Mouse (Mus musculus) embryonic facial prominence, embryonic 11.5 days (tissue): ENCODE results near the gene Slc13a1. TPM values are rescaled to one million over a fixed set of nuclear protein-coding genes. Genes with fewer than 3 reads are reported as not detected.
"Not testable (repeated sequence)": the region's sequence is repeated elsewhere in the genome, so short reads cannot be mapped to it uniquely, and the experiment has no call there.

Experiments
- ATAC-seq: fragments of 200-750 bp; cut with Nextera tagmentation; replicated peaks from 2 replicates; pipeline ENCODE4 v1.8.0; 2017; ENCODE audit warnings: low read depth; ENCODE audit not compliant: insufficient number of reproducible peaks, low FRiP score, low TSS enrichment
- DNase-seq: peaks from one replicate; pipeline ENCODE4 v3.0.0-alpha.2; 2015; ENCODE audit warnings: low spot score
- H3K27ac ChIP-seq: fragments of 300-500 bp; sonication (generic); replicated peaks from 2 replicates; pipeline ENCODE4 v1.5.1; 2014; ENCODE audit warnings: mild to moderate bottlenecking, low read depth, low read length, control low read depth
- H3K27me3 ChIP-seq: fragments of 300-500 bp; sonication (generic); 2 replicates; pipeline ENCODE4 v1.6.1; 2014; ENCODE audit warnings: mild to moderate bottlenecking, low read length, moderate library complexity, mixed read lengths; ENCODE audit not compliant: control insufficient read depth, insufficient read depth
- H3K36me3 ChIP-seq: fragments of 300-500 bp; sonication (generic); replicated peaks from 2 replicates; pipeline ENCODE4 v1.6.1; 2014; ENCODE audit warnings: low read depth, mild to moderate bottlenecking, low read length, moderate library complexity, mixed read lengths; ENCODE audit not compliant: control insufficient read depth, insufficient read depth
- H3K4me1 ChIP-seq: fragments of 300-500 bp; sonication (generic); 2 replicates; pipeline ENCODE4 v1.6.1; 2014; ENCODE audit warnings: low read length, mixed read lengths; ENCODE audit not compliant: control insufficient read depth, insufficient read depth
- H3K4me2 ChIP-seq: fragments of 300-500 bp; sonication (generic); 2 replicates; pipeline ENCODE4 v1.6.1; 2014; ENCODE audit warnings: low read depth, mild to moderate bottlenecking, control low read depth, low read length, moderate library complexity
- H3K4me3 ChIP-seq: fragments of 300-500 bp; sonication (generic); 2 replicates; pipeline ENCODE4 v1.5.1; 2014; ENCODE audit warnings: low read depth, low read length, control low read depth
- H3K9ac ChIP-seq: fragments of 300-500 bp; sonication (generic); replicated peaks from 2 replicates; pipeline ENCODE4 v1.6.1; 2014; ENCODE audit warnings: mild to moderate bottlenecking, control low read depth, low read length
- H3K9me3 ChIP-seq: fragments of 300-500 bp; sonication (generic); replicated peaks from 2 replicates; pipeline ENCODE4 v1.6.1; 2016; ENCODE audit warnings: mild to moderate bottlenecking, low read length, inconsistent platforms, mixed read lengths; ENCODE audit not compliant: control insufficient read depth
- WGBS: fragments of 180-500 bp; shearing (Covaris S2); extraction: QIAGEN DNeasy Blood & Tissue Kit; methylation state at CpG from one replicate; pipeline ENCODE4 v1.1.7; 2014; 5-methylcytosine and 5-hydroxymethylcytosine counted together
- polyA plus RNA-seq: library from polyadenylated mRNA; unstranded; fragments of >200 nt; fragmentation: Nextera tagmentation; extraction: Ambion mirVana; gene quantifications from 2 replicates; pipeline ENCODE4 v1.2.1, GENCODE M21; 2014

Gene Slc13a1
- polyA plus RNA-seq, result 0.07 and 0.08 TPM in 2 replicates

- no peak within 1 kb of the TSS for H3K4me2 ChIP-seq
- H3K36me3 ChIP-seq, result no peaks in the 10 kb centered on the region
- no peak within 1 kb of the TSS for H3K27ac ChIP-seq
- H3K9ac ChIP-seq, result no peak within 1 kb of the TSS
- WGBS, result 86% methylated on average over 5 of the region's 5 CpGs
- no peak within 1 kb of the TSS for H3K4me3 ChIP-seq
- no peaks in the 10 kb centered on the region for H3K27me3 ChIP-seq
- no peaks in the 10 kb centered on the region for H3K4me1 ChIP-seq
- no peak for ATAC-seq
- DNase-seq, result no peak
- no peaks in the 10 kb centered on the region for H3K9me3 ChIP-seq
Observed at GRCm38 (mm10) chr6:24167734-24168327, at the start of gene Slc13a1. Gene Slc13a1, minus strand, starts transcription at chr6:24168092.

- ATAC-seq (no peak), DNase-seq (no peak)
- Histone ChIP-seq H3K9me3 (no peaks in the 10 kb centered on the region), H3K27ac (no peak overlapping the region), H3K4me1 (no peaks in the 10 kb centered on the region), H3K36me3 (no peaks in the 10 kb centered on the region), H3K27me3 (no peaks in the 10 kb centered on the region), H3K4me2 (no peak overlapping the region), H3K4me3 (no peak overlapping the region), H3K9ac (no peak overlapping the region)
- 75% methylated on average over 3 of the region's 3 CpGs for WGBS
Observed at GRCm38 (mm10) chr6:24207866-24208265, 40.0 kb upstream of the Slc13a1 start.

GRCm38 (mm10) chr6:24202226-24202625 lies 34.3 kb upstream of the Slc13a1 start:
- 82% methylated on average over 6 of the region's 6 CpGs for WGBS
- H3K27ac ChIP-seq, result no peak overlapping the region

GRCm38 (mm10) chr6:24200644-24201484 lies 33.0 kb upstream of the Slc13a1 start:
- 82% methylated on average over 12 of the region's 12 CpGs for WGBS
- no peak overlapping the region for H3K27ac ChIP-seq
- no peak for ATAC-seq

More at GRCm38 (mm10) chr6:24202226-24202625, 34.3 kb upstream of the Slc13a1 start:
- Histone ChIP-seq H3K9me3 (no peaks in the 10 kb centered on the region), H3K4me1 (no peaks in the 10 kb centered on the region), H3K9ac (no peak overlapping the region), H3K4me2 (no peak overlapping the region), H3K4me3 (no peak overlapping the region), H3K27me3 (no peaks in the 10 kb centered on the region), H3K36me3 (no peaks in the 10 kb centered on the region)
- no peak for ATAC-seq
- DNase-seq, result no peak

GRCm38 (mm10) chr6:24197501-24198195 lies 29.8 kb upstream of the Slc13a1 start:
- not testable (repeated sequence) for H3K4me3 ChIP-seq, H3K4me1 ChIP-seq, DNase-seq, H3K27me3 ChIP-seq, H3K9ac ChIP-seq, H3K4me2 ChIP-seq, ATAC-seq, H3K36me3 ChIP-seq, H3K9me3 ChIP-seq, H3K27ac ChIP-seq
- 82% methylated on average over 10 of the region's 10 CpGs for WGBS

More at GRCm38 (mm10) chr6:24200644-24201484, 33.0 kb upstream of the Slc13a1 start:
- DNase-seq, result no peak
- no peak overlapping the region for H3K4me3 ChIP-seq
- no peaks in the 10 kb centered on the region for H3K4me1 ChIP-seq
- no peaks in the 10 kb centered on the region for H3K27me3 ChIP-seq
- no peak overlapping the region for H3K4me2 ChIP-seq
- H3K9ac ChIP-seq, result no peak overlapping the region
- no peaks in the 10 kb centered on the region for H3K36me3 ChIP-seq
- no peaks in the 10 kb centered on the region for H3K9me3 ChIP-seq

GRCm38 (mm10) chr6:24196406-24196805 lies 28.5 kb upstream of the Slc13a1 start:
- not testable (repeated sequence) for ATAC-seq, H3K4me1 ChIP-seq, H3K27me3 ChIP-seq, H3K9me3 ChIP-seq, H3K9ac ChIP-seq, H3K4me2 ChIP-seq, H3K4me3 ChIP-seq, H3K27ac ChIP-seq, DNase-seq, H3K36me3 ChIP-seq
- 54% methylated on average over 5 of the region's 5 CpGs for WGBS

- H3K9me3 ChIP-seq, result no peaks in the 10 kb centered on the region
- 82% methylated on average over 3 of the region's 3 CpGs for WGBS
- H3K9ac ChIP-seq, result no peak overlapping the region
- no peak overlapping the region for H3K4me2 ChIP-seq
- no peaks in the 10 kb centered on the region for H3K4me1 ChIP-seq
- no peak overlapping the region for H3K27ac ChIP-seq
- no peak overlapping the region for H3K4me3 ChIP-seq
- H3K36me3 ChIP-seq, result no peaks in the 10 kb centered on the region
- H3K27me3 ChIP-seq, result no peaks in the 10 kb centered on the region
- no peak for DNase-seq
- ATAC-seq, result no peak
Observed at GRCm38 (mm10) chr6:24183439-24183838, 15.5 kb upstream of the Slc13a1 start.
